Mouse (Mus musculus) kidney, embryonic 15.5 days (tissue): ENCODE results near the gene Opa3. TPM values are rescaled to one million over a fixed set of nuclear protein-coding genes. Genes with fewer than 3 reads are reported as not detected.

Experiments
- ATAC-seq: fragments of 200-750 bp; cut with Nextera tagmentation; replicated peaks from 2 replicates; pipeline ENCODE4 v1.8.0; 2017; ENCODE audit warnings: moderate TSS enrichment; ENCODE audit not compliant: low FRiP score
- H3K27ac ChIP-seq: fragments of 300-500 bp; sonication (generic); 2 replicates; pipeline ENCODE4 v1.5.1; 2015; ENCODE audit warnings: mild to moderate bottlenecking, inconsistent platforms
- H3K27me3 ChIP-seq: fragments of 300-500 bp; sonication (generic); 2 replicates; pipeline ENCODE4 v1.6.1; 2015; ENCODE audit warnings: inconsistent platforms
- H3K36me3 ChIP-seq: fragments of 300-500 bp; sonication (generic); 2 replicates; pipeline ENCODE4 v1.6.1; 2015; ENCODE audit warnings: inconsistent platforms
- H3K4me1 ChIP-seq: fragments of 300-500 bp; sonication (generic); 2 replicates; pipeline ENCODE4 v1.6.1; 2015; ENCODE audit warnings: inconsistent platforms
- H3K4me2 ChIP-seq: fragments of 300-500 bp; sonication (generic); 2 replicates; pipeline ENCODE4 v1.6.1; 2015; ENCODE audit warnings: moderate library complexity, mild to moderate bottlenecking, inconsistent platforms
- H3K4me3 ChIP-seq: fragments of 300-500 bp; sonication (generic); replicated peaks from 2 replicates; pipeline ENCODE4 v1.5.1; 2015; ENCODE audit warnings: mild to moderate bottlenecking, inconsistent platforms
- H3K9ac ChIP-seq: fragments of 300-500 bp; sonication (generic); 2 replicates; pipeline ENCODE4 v1.6.1; 2015; ENCODE audit warnings: mild to moderate bottlenecking, inconsistent platforms
- H3K9me3 ChIP-seq: fragments of 300-500 bp; sonication (generic); replicated peaks from 2 replicates; pipeline ENCODE4 v1.6.1; 2016; ENCODE audit warnings: inconsistent platforms
- WGBS: fragments of 180-500 bp; shearing (Covaris S2); methylation state at CpG from one replicate; pipeline ENCODE4 v1.1.7; 2015; ENCODE audit warnings: mixed read lengths; 5-methylcytosine and 5-hydroxymethylcytosine counted together
- polyA plus RNA-seq: library from polyadenylated mRNA; unstranded; fragments of >200 nt; fragmentation: Nextera tagmentation; extraction: Ambion mirVana; gene quantifications from 2 replicates; pipeline ENCODE4 v1.2.1, GENCODE M21; 2015

The Opa3 gene
- polyA plus RNA-seq, 1 experiment from 2014 or later: 40.5 TPM

- Histone ChIP-seq H3K4me1 (no peaks in the 10 kb centered on the region), H3K4me2 (no peak overlapping the region), H3K9me3 (no peaks in the 10 kb centered on the region), H3K36me3 (peaks cover 70% of the 10 kb centered on the region), H3K27me3 (no peaks in the 10 kb centered on the region), H3K27ac (no peak overlapping the region), H3K4me3 (no peak overlapping the region), H3K9ac (no peak overlapping the region)
- no peak for ATAC-seq
- 58% methylated on average over 15 of the region's 15 CpGs for WGBS
These were observed 25.9 kb upstream of the Opa3 start for GRCm38 (mm10) chr7:19202065-19202850.

GRCm38 (mm10) chr7:19208201-19208910, 19.8 kb upstream of the Opa3 start:
- Histone ChIP-seq H3K9ac (no peak overlapping the region), H3K36me3 (peaks cover 32% of the 10 kb centered on the region), H3K4me3 (no peak overlapping the region), H3K27ac (no peak overlapping the region), H3K9me3 (no peaks in the 10 kb centered on the region), H3K4me2 (no peak overlapping the region), H3K4me1 (peaks cover 25% of the 10 kb centered on the region), H3K27me3 (no peaks in the 10 kb centered on the region)
- ATAC-seq: no peak
- 79% methylated on average over 13 of the region's 13 CpGs for WGBS

GRCm38 (mm10) chr7:19208944-19209472, 19.1 kb upstream of the Opa3 start:
- no peaks in the 10 kb centered on the region for H3K27me3 ChIP-seq
- H3K4me2 ChIP-seq: no peak overlapping the region
- peaks cover 29% of the 10 kb centered on the region for H3K4me1 ChIP-seq
- H3K4me3 ChIP-seq: no peak overlapping the region
- 54% methylated on average over 7 of the region's 7 CpGs for WGBS
- H3K9me3 ChIP-seq: no peaks in the 10 kb centered on the region
- peaks cover 28% of the 10 kb centered on the region for H3K36me3 ChIP-seq
- no peak for ATAC-seq
- no peak overlapping the region for H3K9ac ChIP-seq
- no peak overlapping the region for H3K27ac ChIP-seq

- no peak for ATAC-seq
- no peaks in the 10 kb centered on the region for H3K27me3 ChIP-seq
- H3K4me2 ChIP-seq: no peak overlapping the region
- H3K9me3 ChIP-seq: no peaks in the 10 kb centered on the region
- no peak overlapping the region for H3K27ac ChIP-seq
- H3K36me3 ChIP-seq: peaks cover 23% of the 10 kb centered on the region
- H3K9ac ChIP-seq: no peak overlapping the region
- peaks cover 33% of the 10 kb centered on the region for H3K4me1 ChIP-seq
- WGBS: 83% methylated on average over 4 of the region's 4 CpGs
- no peak overlapping the region for H3K4me3 ChIP-seq
These were observed 18.6 kb upstream of the Opa3 start for GRCm38 (mm10) chr7:19209494-19209893.

- 95% methylated on average over 5 of the region's 5 CpGs for WGBS
These were observed 18.1 kb upstream of the Opa3 start for GRCm38 (mm10) chr7:19210010-19210409.

GRCm38 (mm10) chr7:19211041-19211675, 17.0 kb upstream of the Opa3 start:
- H3K36me3 ChIP-seq: peaks cover 7% of the 10 kb centered on the region; the same call in 1 of the 2 replicates
- H3K4me1 ChIP-seq: peaks cover 46% of the 10 kb centered on the region
- H3K27ac ChIP-seq: peak overlapping the region; percentile 57
- no peaks in the 10 kb centered on the region for H3K27me3 ChIP-seq
- H3K4me3 ChIP-seq: no peak overlapping the region
- H3K4me2 ChIP-seq: 0 out of 2 replicates have a peak overlapping the region, but pooled peaks have one; percentile 93
- H3K9ac ChIP-seq: no peak overlapping the region
- ATAC-seq: no peak
- WGBS: 21% methylated on average over 5 of the region's 5 CpGs
- no peaks in the 10 kb centered on the region for H3K9me3 ChIP-seq

More at GRCm38 (mm10) chr7:19210010-19210409, 18.1 kb upstream of the Opa3 start:
- Histone ChIP-seq H3K9ac (no peak overlapping the region), H3K27me3 (no peaks in the 10 kb centered on the region), H3K36me3 (peaks cover 18% of the 10 kb centered on the region), H3K9me3 (no peaks in the 10 kb centered on the region), H3K27ac (no peak overlapping the region), H3K4me1 (peaks cover 38% of the 10 kb centered on the region), H3K4me3 (no peak overlapping the region), H3K4me2 (no peak overlapping the region)
- no peak for ATAC-seq

- WGBS: 3% methylated on average over 27 of the region's 30 CpGs
- Histone ChIP-seq H3K4me2 (peak within 1 kb of the TSS; percentile 93), H3K9me3 (no peaks in the 10 kb centered on the region), H3K36me3 (peaks cover 6% of the 10 kb centered on the region; the same call in 1 of the 2 replicates), H3K9ac (peak within 1 kb of the TSS; percentile 53), H3K27me3 (no peaks in the 10 kb centered on the region), H3K4me3 (peak within 1 kb of the TSS; percentile 55), H3K4me1 (peaks cover 48% of the 10 kb centered on the region), H3K27ac (peak within 1 kb of the TSS; percentile 57)
- ATAC-seq: peak; percentile 86
These were observed 16.0 kb upstream of the Opa3 start, which contains the start of gene Gpr4 for GRCm38 (mm10) chr7:19211996-19212755. Gpr4 (plus strand) TSS chr7:19212538.

- Histone ChIP-seq H3K4me3 (peak overlapping the region; percentile 55), H3K4me2 (peak overlapping the region; percentile 93), H3K9ac (no peak overlapping the region), H3K36me3 (no peaks in the 10 kb centered on the region), H3K27me3 (no peaks in the 10 kb centered on the region), H3K4me1 (peaks cover 56% of the 10 kb centered on the region), H3K27ac (no peak overlapping the region), H3K9me3 (no peaks in the 10 kb centered on the region)
- ATAC-seq: no peak
- WGBS: 59% methylated on average over 2 of the region's 2 CpGs
These were observed 14.7 kb upstream of the Opa3 start for GRCm38 (mm10) chr7:19213385-19213784.

- ATAC-seq: no peak
- 73% methylated on average over 7 of the region's 7 CpGs for WGBS
- H3K4me3 ChIP-seq: no peak overlapping the region
- no peaks in the 10 kb centered on the region for H3K9me3 ChIP-seq
- H3K36me3 ChIP-seq: no peaks in the 10 kb centered on the region
- no peaks in the 10 kb centered on the region for H3K27me3 ChIP-seq
- no peak overlapping the region for H3K27ac ChIP-seq
- H3K4me2 ChIP-seq: peak overlapping the region; percentile 10; the same call in 1 of the 2 replicates
- no peak overlapping the region for H3K9ac ChIP-seq
- peaks cover 58% of the 10 kb centered on the region for H3K4me1 ChIP-seq
These were observed 13.8 kb upstream of the Opa3 start for GRCm38 (mm10) chr7:19214369-19214768.

GRCm38 (mm10) chr7:19214940-19215339, 13.2 kb upstream of the Opa3 start:
- no peak overlapping the region for H3K4me2 ChIP-seq
- no peaks in the 10 kb centered on the region for H3K9me3 ChIP-seq
- H3K27ac ChIP-seq: no peak overlapping the region
- H3K4me3 ChIP-seq: no peak overlapping the region
- ATAC-seq: no peak
- peaks cover 58% of the 10 kb centered on the region for H3K4me1 ChIP-seq
- H3K9ac ChIP-seq: no peak overlapping the region
- WGBS: 56% methylated on average over 9 of the region's 9 CpGs
- H3K27me3 ChIP-seq: no peaks in the 10 kb centered on the region
- H3K36me3 ChIP-seq: no peaks in the 10 kb centered on the region

- 51% methylated on average over 5 of the region's 5 CpGs for WGBS
- H3K9ac ChIP-seq: no peak overlapping the region
These were observed 10.6 kb upstream of the Opa3 start for GRCm38 (mm10) chr7:19217492-19217891.

More at GRCm38 (mm10) chr7:19217492-19217891, 10.6 kb upstream of the Opa3 start:
- ATAC-seq: no peak
- H3K27me3 ChIP-seq: no peaks in the 10 kb centered on the region
- no peak overlapping the region for H3K27ac ChIP-seq
- no peaks in the 10 kb centered on the region for H3K9me3 ChIP-seq
- no peaks in the 10 kb centered on the region for H3K36me3 ChIP-seq
- peaks cover 42% of the 10 kb centered on the region for H3K4me1 ChIP-seq
- no peak overlapping the region for H3K4me3 ChIP-seq
- H3K4me2 ChIP-seq: no peak overlapping the region
